Mouse (Mus musculus) liver, adult 2 months (tissue): Measurements from ENCODE around the gene Fip1l1.

Experiments used
- CTCF ChIP-seq: fragments of 200-500 bp; IDR thresholded peaks from 2 replicates; pipeline ENCODE4 v1.5.1; 2011; ENCODE audit warnings: low read depth, low read length, control low read depth
- POLR2A ChIP-seq: fragments of 200-500 bp; IDR thresholded peaks from 2 replicates; pipeline ENCODE4 v1.6.1; 2011; ENCODE audit warnings: low read length, control low read depth; ENCODE audit not compliant: insufficient read depth; ENCODE audit errors: extremely low read depth

DNA sequence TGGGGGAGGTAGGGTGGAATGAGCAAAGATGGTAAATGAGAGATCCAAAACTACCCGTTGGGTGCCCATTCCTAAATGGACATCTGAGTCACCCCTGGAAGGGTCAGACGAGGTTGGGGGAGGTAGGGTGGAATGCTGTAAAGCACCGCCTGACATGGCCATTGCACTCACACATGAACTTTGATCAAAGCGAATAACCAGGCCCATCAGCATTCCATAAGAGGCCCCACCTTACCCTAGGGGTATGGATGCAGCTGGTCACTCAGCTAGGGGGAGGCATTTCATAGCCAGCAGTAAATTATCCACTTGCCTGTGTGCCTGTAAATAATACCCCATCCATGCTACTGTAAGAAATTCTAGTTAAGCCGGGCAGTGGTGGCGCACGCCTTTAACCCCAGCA is 53.9 kb downstream of the Fip1l1 start:
- no peak for TF ChIP-seq CTCF
- TF ChIP-seq POLR2A, result no peak
